Mouse (Mus musculus): ENCODE measurements around the gene Fxyd4.

The Fxyd4 gene

DNA sequence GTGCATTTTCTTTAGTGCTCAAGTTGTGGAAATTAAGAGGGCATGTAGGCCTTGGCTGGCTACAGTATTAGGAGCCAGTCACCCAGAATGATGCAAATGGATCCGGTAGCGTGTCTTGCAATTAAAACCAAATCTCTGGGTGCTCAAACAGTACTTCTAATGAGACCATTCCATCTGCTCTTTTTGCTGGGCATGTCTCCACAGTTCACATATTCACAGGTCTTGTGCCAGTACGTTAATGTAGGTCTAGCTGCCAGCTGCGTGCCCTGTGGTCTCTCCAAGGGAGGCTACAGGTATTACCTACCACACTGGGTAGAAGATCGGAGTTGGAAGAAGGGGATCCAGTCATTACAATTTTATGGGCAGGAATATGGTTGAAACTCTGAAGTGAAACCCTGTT, 19.4 kb downstream of the Fxyd4 start:
- no peak for DNase-seq (ENCODE audit: low spot score in 2 of 2)

GRCm38 (mm10) chr6:117917576-117917975, 19.9 kb downstream of the Fxyd4 start:
- peak; percentile 71 to 78 for DNase-seq (ENCODE audit: low spot score in 2 of 2)

GRCm38 (mm10) chr6:117916737-117917426, 20.6 kb downstream of the Fxyd4 start:
- peak; percentile 88 to 90 for DNase-seq (ENCODE audit: low spot score in 2 of 2)

GRCm38 (mm10) chr6:117916205-117916736, 21.2 kb downstream of the Fxyd4 start:
- no peak for DNase-seq (ENCODE audit: low spot score in 2 of 2)

DNA sequence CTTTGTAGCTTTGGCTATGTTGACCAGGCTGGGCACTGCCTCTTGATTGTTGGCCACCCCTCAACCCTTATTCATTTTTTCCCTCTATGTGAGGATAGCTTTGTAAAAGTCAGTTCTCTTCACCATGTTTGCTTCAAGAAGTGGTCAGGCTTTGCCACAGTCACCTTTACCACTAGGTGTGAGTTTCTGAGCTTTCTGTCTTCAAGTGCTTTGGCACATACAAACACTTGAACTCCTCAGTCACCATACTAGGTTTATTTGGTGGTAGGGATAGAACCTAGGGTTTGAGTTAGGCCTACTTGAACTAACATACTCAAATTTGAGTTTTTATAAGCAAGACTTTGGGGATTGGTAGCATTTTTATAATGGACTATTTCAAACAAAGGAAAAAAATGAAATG, 23.0 kb downstream of the Fxyd4 start:
- no peak for DNase-seq (ENCODE audit: low spot score in 2 of 2)

DNA sequence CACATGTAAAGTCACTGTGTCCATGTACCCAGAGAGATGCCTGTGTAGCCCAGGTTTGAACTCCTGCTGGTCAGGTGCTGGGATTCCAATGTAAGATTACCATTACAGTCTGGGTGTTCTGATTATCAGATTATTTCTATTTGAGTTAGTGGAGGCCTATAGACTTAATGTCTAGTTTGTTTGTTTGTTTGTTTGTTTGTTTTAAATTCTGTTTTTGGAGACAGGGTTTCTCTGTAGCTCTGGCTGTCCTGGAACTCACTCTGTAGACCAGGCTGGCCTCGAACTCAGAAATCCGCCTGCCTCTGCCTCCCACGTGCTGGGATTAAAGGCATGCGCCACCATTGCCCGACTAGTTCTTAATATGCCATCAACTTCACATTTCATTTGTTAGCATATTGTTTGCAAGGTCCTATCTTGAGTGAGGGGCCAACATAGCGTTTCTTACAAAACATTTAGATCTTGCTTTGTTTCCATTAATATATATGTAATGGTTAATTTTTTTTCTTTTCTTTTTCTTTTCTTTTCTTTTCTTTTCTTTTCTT, 27.3 kb downstream of the Fxyd4 start:
- DNase-seq (ENCODE audit: low spot score in 2 of 2): no peak

GRCm38 (mm10) chr6:117908424-117908900, 29.0 kb downstream of the Fxyd4 start:
- DNase-seq (ENCODE audit: low spot score in 2 of 2): no peak

- DNase-seq (ENCODE audit: low spot score in 2 of 2): no peak
Observed at GRCm38 (mm10) chr6:117907979-117908355, 29.5 kb downstream of the Fxyd4 start.

DNA sequence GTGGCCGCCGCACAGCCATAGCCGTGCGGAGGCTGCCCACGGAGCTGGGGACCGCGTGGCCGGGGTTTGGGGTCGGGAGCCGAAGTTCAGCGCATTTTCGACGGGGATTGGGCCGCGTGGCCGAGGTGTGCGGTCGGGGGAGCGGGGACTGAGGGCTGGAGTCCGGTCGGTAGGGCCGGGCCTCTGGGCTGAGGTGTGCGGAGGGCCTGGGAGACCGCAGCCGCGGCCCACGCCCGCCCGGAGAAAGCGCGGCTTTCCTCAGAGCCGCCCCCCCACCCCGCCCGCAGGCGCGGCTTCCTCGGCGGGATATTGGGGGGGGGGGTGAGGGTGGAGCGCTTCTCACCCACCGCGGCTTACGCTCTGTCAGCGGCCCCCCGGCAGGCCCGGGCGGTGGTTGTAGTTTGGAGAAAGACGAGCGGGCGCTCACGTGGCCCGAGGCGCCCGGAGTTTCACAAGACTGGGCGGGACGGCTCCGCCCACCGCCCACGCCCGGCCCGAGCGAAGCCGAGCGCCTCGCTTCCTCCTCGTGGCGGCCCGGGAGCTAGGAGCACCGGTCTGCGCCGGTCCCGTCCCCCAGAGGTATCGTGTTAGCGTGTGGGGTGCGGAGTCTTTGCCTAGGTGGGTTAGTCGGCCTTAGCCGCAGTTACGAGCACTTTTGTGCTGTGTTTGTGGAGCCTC, 30.1 kb downstream of the Fxyd4 start:
- peak; percentile 84 to 87 for DNase-seq (ENCODE audit: low spot score in 2 of 2)

- peak; percentile 96 to 97 for DNase-seq (ENCODE audit: low spot score in 2 of 2)
Observed at GRCm38 (mm10) chr6:117906590-117907271, 30.8 kb downstream of the Fxyd4 start.

DNA sequence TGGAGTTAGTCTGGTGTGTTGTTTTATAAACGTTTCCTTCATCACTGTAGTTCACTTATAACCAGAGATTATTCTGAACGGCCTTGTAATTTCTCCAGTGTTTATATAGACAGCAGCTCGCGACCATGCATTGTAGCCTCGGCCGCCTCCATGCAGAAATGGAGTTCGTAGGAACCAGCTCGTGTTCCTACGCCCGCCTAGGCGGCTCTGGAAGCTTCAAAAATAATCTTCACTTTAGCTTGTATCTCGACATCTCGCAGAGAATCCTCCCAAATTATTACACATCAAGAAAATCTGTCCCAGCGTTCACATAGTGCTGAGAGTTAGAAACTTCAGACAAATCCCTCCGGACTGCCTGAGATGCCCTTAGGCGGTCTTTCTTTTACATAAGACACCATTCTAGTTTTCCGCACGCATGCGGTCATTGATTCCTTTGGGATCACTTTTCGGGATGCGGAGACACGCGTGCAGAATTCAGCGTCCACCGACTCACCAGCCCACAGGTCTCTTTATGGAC, 31.4 kb downstream of the Fxyd4 start:
- DNase-seq (ENCODE audit: low spot score in 2 of 2): no peak

DNA sequence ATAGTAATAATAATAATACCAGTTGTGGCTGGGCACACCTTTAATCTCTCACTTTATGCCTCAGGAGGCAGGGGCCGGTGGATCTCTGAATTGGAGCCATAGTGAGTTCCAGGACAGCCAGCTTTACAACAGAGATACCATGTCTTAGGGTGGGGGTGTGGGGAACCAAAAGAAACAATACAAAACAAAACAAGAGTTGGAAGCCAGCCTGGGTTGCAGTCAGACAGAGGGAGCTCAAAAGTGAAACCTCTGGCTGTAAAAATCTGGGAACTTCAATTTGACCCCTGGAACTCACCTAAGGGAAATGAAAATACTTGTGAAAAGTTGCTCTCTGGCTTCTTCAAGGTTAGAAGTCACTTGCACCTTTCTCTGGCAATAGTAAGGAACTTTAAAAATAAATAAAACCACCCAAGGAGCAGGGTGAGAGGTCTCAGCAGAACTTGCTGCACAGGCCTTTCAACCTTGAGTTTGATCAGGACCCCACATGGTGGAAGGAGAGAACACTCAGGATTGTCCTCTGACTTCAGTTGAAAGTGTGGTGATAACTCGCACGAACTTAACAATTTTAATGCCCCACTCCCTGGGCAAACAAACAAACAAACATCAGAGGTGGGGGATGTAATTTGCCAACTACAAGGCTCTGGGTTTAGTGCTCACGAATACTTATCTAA, 32.1 kb downstream of the Fxyd4 start:
- DNase-seq (ENCODE audit: low spot score in 2 of 2): no peak

DNA sequence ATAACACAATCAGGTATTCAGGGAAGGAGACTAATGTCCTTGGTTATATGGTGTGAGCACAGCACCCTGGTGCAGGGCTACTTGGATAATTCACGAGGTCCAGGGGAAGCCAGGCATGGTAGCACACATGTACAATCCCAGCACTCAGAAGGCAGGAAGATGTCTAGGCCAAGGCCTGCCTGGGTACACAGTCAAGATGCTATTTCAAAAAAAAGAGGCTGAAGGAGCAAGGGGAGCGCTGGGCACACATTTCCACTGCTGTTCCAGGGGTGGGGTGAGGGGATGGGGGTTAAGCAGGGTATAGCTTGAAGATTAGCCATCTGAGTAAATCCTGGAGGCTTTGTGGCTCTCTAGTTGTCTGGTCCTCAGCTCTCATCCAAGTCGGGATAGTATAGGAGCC, 33.7 kb downstream of the Fxyd4 start:
- no peak for DNase-seq (ENCODE audit: low spot score in 2 of 2)

- no peak for DNase-seq (ENCODE audit: low spot score in 2 of 2)
Observed at GRCm38 (mm10) chr6:117902556-117902955, 34.9 kb downstream of the Fxyd4 start.

- no peak for DNase-seq (ENCODE audit: low spot score in 2 of 2)
Observed at GRCm38 (mm10) chr6:117901510-117902402, 35.7 kb downstream of the Fxyd4 start.

- DNase-seq (ENCODE audit: low spot score in 2 of 2): peak; percentile 77 to 82
Observed at GRCm38 (mm10) chr6:117900126-117901080, 37.1 kb downstream of the Fxyd4 start, which contains the start of gene Hnrnpf. Hnrnpf (plus strand) TSS chr6:117900324.

- no peak for DNase-seq (ENCODE audit: low spot score in 2 of 2)
Observed at GRCm38 (mm10) chr6:117897800-117898199, 39.7 kb downstream of the Fxyd4 start.

- no peak for DNase-seq (ENCODE audit: low spot score in 2 of 2)
Observed at GRCm38 (mm10) chr6:117893435-117893834, 44.1 kb downstream of the Fxyd4 start.

- DNase-seq (ENCODE audit: low spot score in 2 of 2): no peak
Observed at GRCm38 (mm10) chr6:117892386-117892785, 45.1 kb downstream of the Fxyd4 start.

Measured in thymus, postnatal 10 days (tissue).